15 mouse cellular contexts compared by ENCODE assay signal in the genomic region with DNA sequence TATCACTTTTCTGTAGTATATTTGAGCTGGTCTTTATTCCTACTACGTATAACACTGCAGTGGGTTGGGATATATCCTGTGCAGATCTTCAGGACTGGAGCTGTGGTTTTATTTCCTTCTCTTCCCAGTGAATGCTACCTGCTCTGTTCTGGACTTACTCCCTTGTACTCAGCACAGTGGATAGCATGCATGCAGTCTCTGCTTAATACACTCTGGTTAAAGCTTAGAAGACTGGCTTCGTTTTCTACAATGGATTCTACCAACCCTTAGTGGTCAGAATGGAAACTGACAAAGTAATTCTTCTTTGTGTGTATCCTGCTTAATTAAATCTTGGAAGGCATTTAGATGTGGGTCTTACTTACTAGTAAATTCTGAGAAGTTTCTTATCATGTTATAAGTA.
"Had no signal": no experiment of that assay in that cellular context is flagged by ENCODE, and none has a peak within 500 bp of the region (broad histone marks: within the 10 kb centered on the region; RNA-seq: fewer than 3 reads in every experiment).

No protein-coding gene starts in this region.

- H3K4me3 ChIP-seq: kidney, embryonic 15.5 days; left cerebral cortex, adult 2 months; liver, embryonic 13.5 days had no signal

- H3K27me3 ChIP-seq: kidney, embryonic 15.5 days; liver, embryonic 13.5 days had no signal

- H3K36me3 ChIP-seq: kidney, embryonic 15.5 days; liver, embryonic 13.5 days had no signal

- H3K4me1 ChIP-seq: kidney, embryonic 15.5 days; liver, embryonic 13.5 days had no signal

- H3K9me3 ChIP-seq: kidney, embryonic 15.5 days; liver, embryonic 13.5 days had no signal

- H3K9ac ChIP-seq: kidney, embryonic 15.5 days; liver, embryonic 13.5 days had no signal

- DNase-seq: kidney, adult 8-10 months; kidney, postnatal 10 days; kidney, postnatal 36 days; layer of hippocampus, postnatal 36 days; liver, embryonic 13.5 days; lung, adult 2 months; lung, postnatal 14 days; lung, postnatal 4 days; midbrain, embryonic 14.5 days; retina, postnatal 1 day; thymus, adult 18-20 months; thymus, postnatal 36 days had no signal

- H3K27ac ChIP-seq: kidney, embryonic 15.5 days; left cerebral cortex, adult 2 months; liver, embryonic 13.5 days had no signal

- H3K4me2 ChIP-seq: kidney, embryonic 15.5 days; liver, embryonic 13.5 days; midbrain, embryonic 11.5 days had no signal
